Mouse (Mus musculus) stomach, embryonic 15.5 days (tissue): ENCODE measurements at regions not wholly inside any gene's neighbourhood (a gene's known extent, or its start where the extent isn't known, plus 50 kb on each side); places are given as distances from the start of the nearest gene placed in this dataset.

Experiments
- ATAC-seq: fragments of 200-750 bp; cut with Nextera tagmentation; 2 replicates; pipeline ENCODE4 v1.8.0; 2017; ENCODE audit warnings: low read depth, moderate number of reproducible peaks, moderate TSS enrichment; ENCODE audit not compliant: insufficient read depth, low FRiP score
- H3K27ac ChIP-seq: fragments of 300-500 bp; sonication (generic); 2 replicates; pipeline ENCODE4 v1.5.1; 2015; ENCODE audit warnings: mild to moderate bottlenecking, inconsistent platforms
- H3K27me3 ChIP-seq: fragments of 300-500 bp; sonication (generic); replicated peaks from 2 replicates; pipeline ENCODE4 v1.6.1; 2015; ENCODE audit warnings: inconsistent platforms
- H3K36me3 ChIP-seq: fragments of 300-500 bp; sonication (generic); 2 replicates; pipeline ENCODE4 v1.6.1; 2015; ENCODE audit warnings: inconsistent platforms
- H3K4me1 ChIP-seq: fragments of 300-500 bp; sonication (generic); 2 replicates; pipeline ENCODE4 v1.6.1; 2015; ENCODE audit warnings: inconsistent platforms
- H3K4me2 ChIP-seq: fragments of 300-500 bp; sonication (generic); 2 replicates; pipeline ENCODE4 v1.6.1; 2015; ENCODE audit warnings: mild to moderate bottlenecking, inconsistent platforms
- H3K4me3 ChIP-seq: fragments of 300-500 bp; sonication (generic); replicated peaks from 2 replicates; pipeline ENCODE4 v1.5.1; 2015; ENCODE audit warnings: inconsistent platforms
- H3K9ac ChIP-seq: fragments of 300-500 bp; sonication (generic); 2 replicates; pipeline ENCODE4 v1.6.1; 2015; ENCODE audit warnings: inconsistent platforms
- H3K9me3 ChIP-seq: fragments of 300-500 bp; sonication (generic); 2 replicates; pipeline ENCODE4 v1.6.1; 2016; ENCODE audit warnings: inconsistent platforms
- WGBS: fragments of 180-500 bp; shearing (Covaris S2); methylation state at CpG from one replicate; pipeline ENCODE4 v1.1.7; 2015; 5-methylcytosine and 5-hydroxymethylcytosine counted together

DNA sequence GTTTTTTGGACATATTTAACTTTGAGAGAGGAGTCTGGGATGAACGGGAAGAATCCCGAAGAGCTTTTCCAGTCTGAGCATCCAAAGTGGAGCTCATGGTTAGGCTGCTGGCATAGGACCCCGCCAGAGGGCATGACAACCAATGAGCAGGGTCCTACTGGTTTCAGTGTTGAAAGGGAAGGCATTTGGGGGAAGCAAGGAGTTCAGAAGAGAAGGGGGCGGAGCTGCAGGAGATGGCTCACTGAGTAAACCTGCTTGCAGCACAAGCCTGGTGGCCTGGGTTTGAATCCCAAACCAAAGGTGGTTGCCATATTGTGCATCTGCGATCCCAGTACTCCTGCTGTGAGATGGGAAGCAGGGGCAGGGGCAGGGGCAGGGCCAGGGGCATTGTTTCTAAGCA lies 161.4 kb upstream of the Ubr2 start:
- H3K36me3 ChIP-seq, result no peaks in the 10 kb centered on the region
- no peak overlapping the region for H3K4me3 ChIP-seq
- ATAC-seq, result no peak
- H3K27ac ChIP-seq, result no peak overlapping the region
- 91% methylated on average over 5 of the region's 5 CpGs for WGBS
- no peaks in the 10 kb centered on the region for H3K9me3 ChIP-seq
- H3K9ac ChIP-seq, result no peak overlapping the region
- no peak overlapping the region for H3K4me2 ChIP-seq
- peaks cover 32% of the 10 kb centered on the region for H3K4me1 ChIP-seq
- no peaks in the 10 kb centered on the region for H3K27me3 ChIP-seq

DNA sequence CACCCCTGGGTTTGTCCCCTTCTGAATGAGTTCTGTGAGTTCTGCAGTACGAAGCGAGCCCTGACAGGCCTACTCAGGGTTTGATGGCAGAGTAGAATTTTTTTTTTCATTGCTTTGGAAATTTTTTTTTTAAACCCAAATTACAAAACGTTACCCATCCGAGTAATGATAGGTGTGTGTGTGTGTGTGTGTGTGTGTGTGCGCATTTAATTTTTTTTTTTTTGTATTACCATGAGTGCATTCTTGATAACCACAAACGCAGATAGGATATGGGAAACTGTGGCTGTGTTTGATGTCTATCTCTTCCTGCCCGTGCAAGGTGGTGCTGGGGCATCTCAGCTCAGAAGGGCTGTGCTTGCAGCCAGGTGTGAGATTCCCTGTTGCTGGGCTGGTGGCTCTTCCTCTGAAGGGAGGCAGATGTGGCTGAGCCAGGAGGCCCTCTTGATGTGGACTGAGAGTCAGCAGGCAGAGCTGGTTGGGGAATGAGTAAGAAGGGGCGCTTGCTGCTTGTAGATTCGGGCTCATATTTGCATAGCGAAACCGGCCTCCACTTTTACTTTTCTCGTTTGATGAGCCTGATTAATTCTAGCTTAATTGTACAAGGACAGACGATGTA lies 160.7 kb upstream of the Ubr2 start:
- no peak overlapping the region for H3K4me3 ChIP-seq
- H3K27me3 ChIP-seq, result no peaks in the 10 kb centered on the region
- no peak overlapping the region for H3K27ac ChIP-seq
- H3K4me1 ChIP-seq, result peaks cover 30% of the 10 kb centered on the region
- ATAC-seq, result no peak
- H3K4me2 ChIP-seq, result no peak overlapping the region
- WGBS, result 78% methylated on average over 13 of the region's 13 CpGs
- H3K9me3 ChIP-seq, result no peaks in the 10 kb centered on the region
- H3K36me3 ChIP-seq, result no peaks in the 10 kb centered on the region
- no peak overlapping the region for H3K9ac ChIP-seq

DNA sequence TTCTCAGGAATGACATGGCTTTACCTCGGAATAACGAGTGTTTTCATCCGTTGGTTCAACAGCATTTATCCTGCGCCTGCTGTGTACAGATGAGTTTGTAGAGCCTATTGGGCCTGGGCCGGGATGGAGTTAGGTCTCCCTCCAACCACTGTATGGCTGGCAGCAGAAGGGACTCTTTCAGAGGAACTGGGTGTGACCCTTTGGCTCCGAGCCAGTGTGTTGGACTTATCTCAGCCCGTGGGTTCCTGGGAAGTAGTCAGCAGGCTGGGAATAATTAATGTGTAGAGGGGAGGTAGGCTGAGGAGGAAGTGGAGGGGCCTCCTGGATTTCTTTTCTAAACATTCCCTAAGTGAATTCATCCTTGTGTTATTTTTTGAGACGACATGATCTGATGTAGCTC lies 157.7 kb upstream of the Ubr2 start:
- Histone ChIP-seq H3K9ac (no peak overlapping the region), H3K9me3 (no peaks in the 10 kb centered on the region), H3K4me1 (peaks cover 42% of the 10 kb centered on the region), H3K27ac (peak overlapping the region; percentile 31; the same call in 1 of the 2 replicates), H3K4me2 (no peak overlapping the region), H3K4me3 (no peak overlapping the region), H3K36me3 (no peaks in the 10 kb centered on the region), H3K27me3 (no peaks in the 10 kb centered on the region)
- 34% methylated on average over 8 of the region's 8 CpGs for WGBS
- peak; percentile 75 for ATAC-seq

DNA sequence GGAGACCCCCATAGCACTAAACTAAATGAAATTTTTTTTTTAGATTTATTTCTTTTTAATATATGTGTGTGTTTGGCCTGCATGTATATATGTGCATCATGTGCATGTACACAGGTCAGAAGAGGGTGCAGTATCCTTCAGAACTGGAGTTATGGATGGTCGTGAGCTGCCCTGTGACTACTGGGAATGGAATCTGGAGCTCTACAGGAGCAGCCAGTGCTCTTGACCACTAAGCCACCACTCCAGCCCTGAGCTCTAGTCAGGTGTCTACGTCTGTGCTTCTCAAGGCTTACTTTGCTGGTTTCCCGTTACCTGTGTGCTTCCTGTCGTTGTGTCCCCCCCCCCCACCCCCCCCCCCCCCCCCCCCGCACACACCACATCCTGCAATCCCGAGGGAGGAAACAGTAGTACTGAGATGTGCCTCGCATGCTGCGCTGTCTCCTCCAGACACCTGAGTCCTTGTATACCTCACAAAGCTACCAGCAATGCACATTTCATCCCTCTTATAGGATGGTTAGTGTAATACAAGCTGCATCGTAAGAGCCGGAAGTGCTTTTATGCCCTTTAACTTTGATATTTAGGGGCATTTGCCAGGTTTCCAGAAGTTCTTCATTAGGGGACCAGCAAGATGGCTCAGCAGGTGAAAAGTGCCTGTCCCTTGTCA lies 153.5 kb upstream of the Ubr2 start:
- H3K4me2 ChIP-seq, result no peak overlapping the region
- no peaks in the 10 kb centered on the region for H3K36me3 ChIP-seq
- 75% methylated on average over 8 of the region's 10 CpGs for WGBS
- no peak overlapping the region for H3K27ac ChIP-seq
- no peak overlapping the region for H3K9ac ChIP-seq
- peaks cover 38% of the 10 kb centered on the region for H3K4me1 ChIP-seq
- no peak for ATAC-seq
- H3K9me3 ChIP-seq, result no peaks in the 10 kb centered on the region
- no peak overlapping the region for H3K4me3 ChIP-seq
- no peaks in the 10 kb centered on the region for H3K27me3 ChIP-seq

DNA sequence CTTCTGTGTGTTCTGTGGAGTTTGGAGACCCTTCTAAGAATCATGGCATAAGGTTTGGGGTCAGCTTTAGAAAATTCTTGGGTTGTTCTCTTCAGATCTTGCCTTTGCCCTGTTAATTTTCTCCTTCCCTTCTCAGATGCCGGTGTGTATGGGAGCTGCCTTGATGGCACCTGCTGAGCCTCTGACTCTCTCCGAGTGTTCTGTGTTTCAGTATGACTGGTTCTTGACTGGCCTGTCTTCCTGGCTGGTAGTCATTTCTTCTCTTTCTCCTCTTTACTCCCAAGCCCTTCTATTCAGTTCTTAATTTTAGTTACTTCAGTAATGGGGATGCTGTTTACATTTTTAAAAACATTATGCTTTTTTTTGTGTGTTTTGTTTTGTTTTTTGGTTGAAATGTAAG lies 152.1 kb upstream of the Ubr2 start:
- Histone ChIP-seq H3K9ac (no peak overlapping the region), H3K4me1 (peaks cover 25% of the 10 kb centered on the region), H3K4me2 (no peak overlapping the region), H3K27me3 (no peaks in the 10 kb centered on the region), H3K27ac (no peak overlapping the region), H3K4me3 (no peak overlapping the region), H3K36me3 (no peaks in the 10 kb centered on the region), H3K9me3 (no peaks in the 10 kb centered on the region)
- ATAC-seq, result no peak
- 71% methylated on average over 2 of the region's 2 CpGs for WGBS

DNA sequence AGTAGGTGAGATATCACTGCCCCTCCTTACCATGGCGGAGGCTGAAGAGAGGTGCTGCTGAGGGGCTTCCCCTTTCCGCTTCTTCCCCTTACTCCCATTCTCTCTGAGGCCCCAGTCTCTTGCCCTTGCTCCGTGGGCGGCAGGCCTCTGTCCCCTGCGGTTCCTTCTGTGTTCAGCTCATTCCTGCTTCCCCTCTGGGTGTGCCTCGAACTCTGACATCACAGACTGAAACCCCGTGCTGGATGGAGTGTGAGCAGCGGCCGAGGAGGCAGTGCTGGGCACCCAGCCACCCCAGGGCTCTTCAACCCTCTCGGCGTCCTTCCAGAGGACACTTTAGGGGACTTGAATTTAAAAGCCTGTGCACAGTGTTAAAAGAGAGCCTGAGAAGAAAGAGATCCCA lies 145.9 kb upstream of the Ubr2 start:
- no peak overlapping the region for H3K27ac ChIP-seq
- no peaks in the 10 kb centered on the region for H3K36me3 ChIP-seq
- no peaks in the 10 kb centered on the region for H3K27me3 ChIP-seq
- no peak for ATAC-seq
- H3K9me3 ChIP-seq, result no peaks in the 10 kb centered on the region
- H3K4me3 ChIP-seq, result no peak overlapping the region
- 66% methylated on average over 11 of the region's 11 CpGs for WGBS
- no peak overlapping the region for H3K4me2 ChIP-seq
- peaks cover 6% of the 10 kb centered on the region for H3K4me1 ChIP-seq
- H3K9ac ChIP-seq, result no peak overlapping the region

DNA sequence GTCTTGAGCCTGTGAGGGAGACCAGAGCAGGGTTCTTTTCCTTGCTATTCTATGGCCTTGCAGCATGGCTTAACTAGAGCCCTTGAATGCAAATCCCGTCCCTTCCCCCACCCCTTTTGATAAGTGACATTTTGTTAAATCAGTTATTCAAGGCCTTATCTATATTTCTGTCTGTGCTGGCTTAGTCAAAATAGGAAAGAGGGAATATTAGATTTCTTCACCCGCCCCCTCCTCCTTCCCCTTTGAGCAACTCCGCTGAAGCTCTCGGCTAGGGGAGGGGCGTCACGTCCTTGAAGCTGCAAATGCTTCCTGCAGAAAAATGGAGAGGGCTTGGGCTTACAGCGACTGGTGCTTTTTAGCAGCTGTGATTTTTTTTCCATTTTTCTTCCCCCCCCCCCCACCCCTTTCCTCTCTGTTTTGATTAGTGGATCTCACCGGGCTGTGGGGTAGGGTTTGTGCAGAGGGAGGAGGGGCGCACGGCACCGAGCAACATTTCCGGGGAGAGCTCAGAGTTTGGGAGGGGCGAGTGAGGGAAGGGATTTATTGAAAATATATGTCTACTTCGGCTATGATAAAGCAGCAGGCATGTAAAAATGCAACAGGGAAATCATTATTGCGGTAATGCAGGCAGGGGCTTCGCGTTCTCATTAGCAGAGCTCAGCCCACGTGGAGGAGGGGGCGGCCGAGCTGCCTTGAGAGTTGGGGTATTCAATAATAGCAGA lies 141.4 kb upstream of the Ubr2 start:
- Histone ChIP-seq H3K9me3 (no peaks in the 10 kb centered on the region), H3K4me1 (peaks cover 29% of the 10 kb centered on the region), H3K4me3 (peak overlapping the region; percentile 29), H3K27ac (peak overlapping the region; percentile 64), H3K9ac (no peak overlapping the region), H3K36me3 (no peaks in the 10 kb centered on the region), H3K27me3 (no peaks in the 10 kb centered on the region), H3K4me2 (peak overlapping the region; percentile 47)
- WGBS, result 18% methylated on average over 19 of the region's 20 CpGs
- ATAC-seq, result peak; percentile 30; the same call in 1 of the 2 replicates

DNA sequence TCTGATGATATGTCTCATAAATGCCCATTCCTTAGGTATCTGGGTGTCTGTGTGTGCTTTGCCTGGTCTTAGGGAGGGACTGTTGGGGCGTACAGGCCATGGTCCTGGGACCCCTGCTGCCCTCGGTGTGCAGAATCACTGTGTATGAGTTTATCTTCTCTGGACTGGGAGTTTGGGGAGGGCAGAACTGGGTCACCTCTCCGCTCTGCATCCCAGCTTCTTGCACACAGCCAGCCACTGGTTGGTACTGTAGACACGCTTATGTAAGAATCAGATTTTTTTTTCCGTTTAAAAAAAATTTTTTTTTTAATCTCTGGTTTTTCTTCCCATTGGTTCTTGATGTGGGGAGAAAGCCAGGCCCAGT lies 140.8 kb upstream of the Ubr2 start:
- Histone ChIP-seq H3K4me3 (peak overlapping the region; percentile 29; the same call in 1 of the 2 replicates), H3K4me1 (peaks cover 29% of the 10 kb centered on the region)
- ATAC-seq, result no peak

DNA sequence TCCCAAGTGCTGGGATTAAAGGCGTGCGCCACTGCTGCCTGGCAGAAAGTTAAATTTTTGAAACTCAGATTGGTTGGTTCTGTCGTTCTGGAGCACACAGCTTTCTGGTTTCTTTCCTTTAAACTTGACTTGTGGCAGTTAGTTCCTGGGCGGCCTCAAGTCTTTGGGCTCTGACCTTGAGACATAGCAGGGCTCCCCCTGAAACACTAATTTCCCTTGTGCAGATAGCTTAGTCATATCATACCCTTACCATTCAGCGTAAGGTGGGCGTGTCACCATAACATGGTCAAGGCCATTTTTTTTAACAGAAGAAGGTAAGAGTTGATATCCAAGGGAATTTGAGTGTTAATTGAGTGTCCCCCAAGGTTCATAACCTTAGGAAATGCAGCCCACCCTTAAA lies 140.3 kb upstream of the Ubr2 start:
- H3K27ac ChIP-seq, result no peak overlapping the region
- H3K27me3 ChIP-seq, result no peaks in the 10 kb centered on the region
- no peaks in the 10 kb centered on the region for H3K9me3 ChIP-seq
- no peak overlapping the region for H3K9ac ChIP-seq
- H3K36me3 ChIP-seq, result no peaks in the 10 kb centered on the region
- 78% methylated on average over 6 of the region's 6 CpGs for WGBS
- H3K4me1 ChIP-seq, result peaks cover 29% of the 10 kb centered on the region
- no peak for ATAC-seq
- H3K4me3 ChIP-seq, result no peak overlapping the region
- H3K4me2 ChIP-seq, result peak overlapping the region; percentile 47; the same call in 1 of the 2 replicates

More for the DNA sequence above, 140.8 kb upstream of the Ubr2 start:
- peak overlapping the region; percentile 64 for H3K27ac ChIP-seq
- H3K9me3 ChIP-seq, result no peaks in the 10 kb centered on the region
- H3K4me2 ChIP-seq, result peak overlapping the region; percentile 47
- H3K9ac ChIP-seq, result no peak overlapping the region
- no peaks in the 10 kb centered on the region for H3K27me3 ChIP-seq
- no peaks in the 10 kb centered on the region for H3K36me3 ChIP-seq
- 37% methylated on average over 5 of the region's 5 CpGs for WGBS

DNA sequence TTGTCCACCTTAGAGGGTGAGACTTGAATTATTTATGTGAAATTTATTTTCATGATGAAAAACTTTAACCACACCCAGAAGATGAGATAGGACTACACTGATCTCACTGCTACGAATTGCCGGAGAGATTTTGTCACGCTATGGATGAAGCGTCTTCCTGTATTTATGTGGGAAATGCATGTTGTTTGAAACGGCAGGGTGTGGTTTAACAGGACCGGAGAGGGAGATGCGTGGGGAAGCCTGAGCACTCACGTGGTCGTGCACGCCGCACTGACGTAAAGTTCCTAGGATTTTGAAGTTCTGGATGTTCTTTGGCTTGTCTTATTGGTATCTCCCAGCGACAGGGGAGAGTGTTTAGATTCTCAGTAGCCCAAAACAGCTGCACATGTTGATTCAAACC lies 139.3 kb upstream of the Ubr2 start:
- 74% methylated on average over 13 of the region's 13 CpGs for WGBS
- no peaks in the 10 kb centered on the region for H3K9me3 ChIP-seq
- H3K27ac ChIP-seq, result no peak overlapping the region
- no peaks in the 10 kb centered on the region for H3K27me3 ChIP-seq
- no peaks in the 10 kb centered on the region for H3K36me3 ChIP-seq
- no peak overlapping the region for H3K9ac ChIP-seq
- no peak overlapping the region for H3K4me2 ChIP-seq
- peaks cover 37% of the 10 kb centered on the region for H3K4me1 ChIP-seq
- H3K4me3 ChIP-seq, result no peak overlapping the region
- ATAC-seq, result no peak

DNA sequence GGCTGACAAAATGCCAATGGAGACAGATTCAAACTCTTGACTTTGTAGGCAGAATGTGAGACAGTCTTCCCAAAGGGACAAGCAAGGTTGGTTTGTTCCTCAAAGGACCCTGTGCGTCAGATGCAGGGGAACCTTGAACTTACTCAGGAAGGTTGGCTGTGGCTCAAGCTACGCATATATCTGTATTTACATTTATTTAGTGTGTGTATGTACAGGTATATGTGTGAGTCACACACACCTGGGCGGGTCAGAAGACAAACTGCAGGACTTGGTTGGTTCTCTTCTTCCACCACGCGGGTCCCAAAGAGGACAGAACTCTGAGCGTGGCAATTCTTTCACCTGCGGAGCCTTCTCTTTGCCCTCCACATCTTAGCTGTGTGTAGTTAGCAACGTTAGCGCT lies 138.8 kb upstream of the Ubr2 start:
- no peak for ATAC-seq

DNA sequence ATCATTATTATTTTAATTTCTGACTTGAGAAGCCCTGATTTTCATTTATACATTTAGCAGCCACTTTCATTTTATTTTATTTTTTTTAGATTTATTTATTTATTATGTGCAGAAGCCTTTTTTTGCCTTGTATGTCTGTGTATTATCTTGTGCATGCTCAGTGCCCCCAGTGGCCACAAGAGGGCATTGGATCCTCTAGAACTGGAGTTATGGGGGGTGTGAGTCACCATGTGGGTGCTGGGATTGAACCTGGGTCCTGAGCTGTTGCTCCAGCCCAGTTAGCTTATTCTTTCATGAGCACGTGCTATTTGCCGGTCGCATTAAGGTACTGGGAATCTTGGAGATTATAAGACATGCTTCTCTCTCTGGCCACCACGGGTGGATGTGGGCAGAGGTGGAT lies 136.3 kb upstream of the Ubr2 start:
- no peak overlapping the region for H3K27ac ChIP-seq
- 95% methylated on average over 4 of the region's 4 CpGs for WGBS
- no peak overlapping the region for H3K9ac ChIP-seq
- no peak for ATAC-seq
- H3K27me3 ChIP-seq, result no peaks in the 10 kb centered on the region
- peaks cover 50% of the 10 kb centered on the region for H3K4me1 ChIP-seq
- no peak overlapping the region for H3K4me2 ChIP-seq
- no peak overlapping the region for H3K4me3 ChIP-seq
- H3K9me3 ChIP-seq, result no peaks in the 10 kb centered on the region
- H3K36me3 ChIP-seq, result no peaks in the 10 kb centered on the region

More for the DNA sequence above, 138.8 kb upstream of the Ubr2 start:
- H3K27ac ChIP-seq, result no peak overlapping the region
- no peak overlapping the region for H3K9ac ChIP-seq
- H3K27me3 ChIP-seq, result no peaks in the 10 kb centered on the region
- H3K4me1 ChIP-seq, result peaks cover 40% of the 10 kb centered on the region
- H3K36me3 ChIP-seq, result no peaks in the 10 kb centered on the region
- no peak overlapping the region for H3K4me2 ChIP-seq
- WGBS, result 77% methylated on average over 9 of the region's 9 CpGs
- H3K4me3 ChIP-seq, result no peak overlapping the region
- no peaks in the 10 kb centered on the region for H3K9me3 ChIP-seq
